Mouse (Mus musculus) liver, embryonic 14.5 days (tissue): ENCODE results near the gene Gdf15.

ENCODE experiments used
- CTCF ChIP-seq: IDR thresholded peaks from 2 replicates; pipeline ENCODE4 v1.5.1; 2016; ENCODE audit warnings: antibody characterized with exemption, low read depth, control low read depth
- EP300 ChIP-seq: IDR thresholded peaks from 2 replicates; pipeline ENCODE4 v1.6.1; 2016; ENCODE audit warnings: antibody characterized with exemption, low read depth

DNA sequence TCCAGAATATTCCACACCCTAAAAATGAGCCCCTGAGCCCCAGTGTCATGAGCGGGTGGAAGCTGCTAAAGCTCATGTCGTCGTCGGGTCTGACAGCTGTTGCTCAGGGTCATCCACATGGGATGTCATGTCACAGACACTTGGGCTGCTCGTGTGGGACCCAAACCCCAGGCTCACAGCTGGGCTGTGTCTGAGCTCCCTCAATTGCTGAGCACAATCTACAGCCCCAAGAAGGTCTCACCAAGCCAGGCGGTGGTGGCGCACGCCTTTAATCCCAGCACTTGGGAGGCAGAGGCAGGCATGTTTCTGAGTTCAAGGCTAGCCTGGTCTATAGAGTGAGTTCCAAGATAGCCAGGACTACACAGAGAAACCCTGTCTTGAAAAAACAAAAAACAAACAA, 17.0 kb downstream of the Gdf15 start:
- no peak for TF ChIP-seq CTCF
- no peak for TF ChIP-seq EP300
